Mouse (Mus musculus) CH12.LX (cell line): ENCODE measurements around the gene Lrrc58.

Source experiments
- CTCF ChIP-seq, 2 experiments: IDR thresholded peaks in 1 of 2; conservative IDR thresholded peaks in 1 of 2; 2 replicates each; pipeline ENCODE4 v1.5.1; 2011 to 2012; ENCODE audit warnings: low read depth in 2 of 2, low read length in 2 of 2, improper control_type of control experiment in 1 of 2, inconsistent platforms in 1 of 2, mild to moderate bottlenecking in 1 of 2, moderate library complexity in 1 of 2
- TCF12 ChIP-seq: IDR thresholded peaks from 2 replicates; pipeline ENCODE4 v1.6.1; 2014; ENCODE audit warnings: low read depth, mild to moderate bottlenecking, inconsistent platforms, low read length, improper control_type of control experiment

- TF ChIP-seq CTCF (conservative IDR thresholded peaks at IDR 0.05 in 1 of 2, IDR thresholded peaks at IDR 0.05 in 1 of 2; ENCODE audit: low read depth in 2 of 2, low read length in 2 of 2) (no peak), TCF12 (no peak)
These were observed 30.6 kb downstream of the Lrrc58 start for GRCm38 (mm10) chr16:37898790-37899189.
